Mouse (Mus musculus): ENCODE results near the gene A130010J15Rik. TPM values are rescaled to one million over a fixed set of nuclear protein-coding genes. Genes with fewer than 3 reads are reported as not detected.

The A130010J15Rik gene
- polyA plus RNA-seq, 1 experiment from 2014 or later: 16.2 TPM

- WGBS: 68% methylated on average over 1 of the region's 1 CpGs
- H3K27me3 ChIP-seq (ENCODE audit: control insufficient read depth, insufficient read depth, low read length): peaks cover 3% of the 10 kb centered on the region; the same call in 1 of the 2 replicates
- DNase-seq (ENCODE audit: low spot score): no peak
- H3K9me3 ChIP-seq (ENCODE audit: control insufficient read depth, low read length): no peaks in the 10 kb centered on the region
- ATAC-seq (ENCODE audit: low FRiP score): no peak
- H3K4me2 ChIP-seq (replicated peaks; ENCODE audit: low read depth, low read length): no peak overlapping the region
- no peak overlapping the region for H3K9ac ChIP-seq (ENCODE audit: low read depth, low read length)
- no peaks in the 10 kb centered on the region for H3K36me3 ChIP-seq (ENCODE audit: control insufficient read depth, insufficient read depth, low read length)
- H3K4me1 ChIP-seq (replicated peaks; ENCODE audit: control insufficient read depth, insufficient read depth, low read length): no peaks in the 10 kb centered on the region
- H3K27ac ChIP-seq (ENCODE audit: low read depth, low read length): no peak overlapping the region
- H3K4me3 ChIP-seq (ENCODE audit: low read depth, low read length): no peak overlapping the region
Observed at GRCm38 (mm10) chr1:193159613-193160012, 8.2 kb upstream of the A130010J15Rik start.

DNA sequence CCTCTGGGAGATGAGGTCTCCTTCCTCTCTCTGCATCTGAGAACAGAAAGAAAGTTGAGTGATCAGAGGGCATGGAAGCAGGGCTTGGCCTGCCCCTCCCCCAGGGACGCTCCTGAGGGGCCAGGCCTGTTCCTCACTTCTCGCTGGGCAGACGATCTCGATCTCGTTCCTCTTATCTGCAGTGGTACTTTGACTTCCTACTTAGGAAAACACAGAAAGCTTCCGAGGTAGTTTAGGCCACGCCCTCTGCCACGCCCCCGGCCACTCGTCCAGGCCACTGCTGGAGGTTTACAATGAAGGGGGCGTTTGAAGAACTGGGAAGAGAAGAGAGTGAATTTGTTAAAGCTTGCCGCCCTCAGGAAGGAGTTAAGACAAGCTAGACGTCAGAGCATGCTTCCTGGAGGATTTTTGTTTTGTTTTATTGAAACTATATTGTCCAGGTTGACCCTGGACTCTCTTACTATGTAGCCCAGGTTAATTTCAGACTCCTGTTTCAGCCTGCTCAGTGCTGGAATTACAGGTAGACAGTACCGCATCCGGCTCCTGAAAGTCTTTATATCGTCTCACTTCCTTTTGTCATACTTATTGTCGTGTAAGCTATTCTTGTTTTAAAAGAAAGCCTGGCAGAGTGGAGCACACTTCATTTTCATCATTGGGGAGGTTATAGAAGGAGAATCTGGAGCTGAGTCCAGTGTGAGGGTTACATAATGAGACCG, 7.4 kb upstream of the A130010J15Rik start:
- Histone ChIP-seq H3K9me3 (ENCODE audit: control insufficient read depth, low read length) (no peaks in the 10 kb centered on the region), H3K4me3 (ENCODE audit: low read depth, low read length) (no peak overlapping the region; the same call in 1 of the 2 replicates), H3K9ac (ENCODE audit: low read depth, low read length) (no peak overlapping the region), H3K27ac (ENCODE audit: low read depth, low read length) (no peak overlapping the region), H3K4me2 (replicated peaks; ENCODE audit: low read depth, low read length) (peak overlapping the region; percentile 25; the same call in 1 of the 2 replicates), H3K4me1 (replicated peaks; ENCODE audit: control insufficient read depth, insufficient read depth, low read length) (no peaks in the 10 kb centered on the region), H3K27me3 (ENCODE audit: control insufficient read depth, insufficient read depth, low read length) (no peaks in the 10 kb centered on the region), H3K36me3 (ENCODE audit: control insufficient read depth, insufficient read depth, low read length) (no peaks in the 10 kb centered on the region)
- ATAC-seq (ENCODE audit: low FRiP score) (no peak), DNase-seq (ENCODE audit: low spot score) (peak; percentile 71)
- 16% methylated on average over 18 of the region's 18 CpGs for WGBS

DNA sequence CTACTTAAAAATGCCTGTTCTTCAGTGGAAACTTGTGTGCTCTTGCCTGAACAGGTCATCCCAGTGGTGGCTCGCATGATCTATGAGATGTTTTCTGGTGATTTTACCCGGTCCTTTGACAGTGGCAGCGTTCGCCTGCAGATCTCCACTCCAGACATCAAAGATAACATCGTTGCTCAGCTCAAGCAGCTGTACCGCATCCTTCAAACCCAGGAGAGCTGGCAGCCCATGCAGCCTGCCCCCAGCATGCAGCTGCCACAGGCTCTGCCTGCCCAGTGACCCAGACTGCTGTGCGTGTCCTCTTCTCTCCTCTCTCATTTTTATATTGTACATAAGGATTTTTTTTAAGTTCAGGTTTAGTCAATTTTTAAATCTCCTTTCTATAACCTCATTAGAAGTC, 1.4 kb downstream of the A130010J15Rik start:
- Histone ChIP-seq H3K4me3 (ENCODE audit: low read depth, low read length) (no peak overlapping the region), H3K36me3 (ENCODE audit: control insufficient read depth, insufficient read depth, low read length) (no peaks in the 10 kb centered on the region), H3K27ac (ENCODE audit: low read depth, low read length) (no peak overlapping the region), H3K9ac (ENCODE audit: low read depth, low read length) (no peak overlapping the region), H3K9me3 (ENCODE audit: control insufficient read depth, low read length) (no peaks in the 10 kb centered on the region), H3K4me1 (replicated peaks; ENCODE audit: control insufficient read depth, insufficient read depth, low read length) (0 out of 2 replicates have a peak, but pooled peaks cover 2% of the 10 kb centered on the region), H3K4me2 (replicated peaks; ENCODE audit: low read depth, low read length) (no peak overlapping the region), H3K27me3 (ENCODE audit: control insufficient read depth, insufficient read depth, low read length) (no peaks in the 10 kb centered on the region)
- ATAC-seq (ENCODE audit: low FRiP score) (no peak), DNase-seq (ENCODE audit: low spot score) (no peak)
- 91% methylated on average over 7 of the region's 7 CpGs for WGBS

- no peak for DNase-seq (ENCODE audit: low spot score)
- 0 out of 2 replicates have a peak, but pooled peaks cover 2% of the 10 kb centered on the region for H3K4me1 ChIP-seq (replicated peaks; ENCODE audit: control insufficient read depth, insufficient read depth, low read length)
- H3K36me3 ChIP-seq (ENCODE audit: control insufficient read depth, insufficient read depth, low read length): no peaks in the 10 kb centered on the region
- H3K4me3 ChIP-seq (ENCODE audit: low read depth, low read length): no peak overlapping the region
- 90% methylated on average over 2 of the region's 2 CpGs for WGBS
- H3K27ac ChIP-seq (ENCODE audit: low read depth, low read length): no peak overlapping the region
- H3K9me3 ChIP-seq (ENCODE audit: control insufficient read depth, low read length): no peaks in the 10 kb centered on the region
- no peaks in the 10 kb centered on the region for H3K27me3 ChIP-seq (ENCODE audit: control insufficient read depth, insufficient read depth, low read length)
- no peak overlapping the region for H3K4me2 ChIP-seq (replicated peaks; ENCODE audit: low read depth, low read length)
- H3K9ac ChIP-seq (ENCODE audit: low read depth, low read length): no peak overlapping the region
- no peak for ATAC-seq (ENCODE audit: low FRiP score)
Observed at GRCm38 (mm10) chr1:193169856-193170255, 2.0 kb downstream of the A130010J15Rik start.

DNA sequence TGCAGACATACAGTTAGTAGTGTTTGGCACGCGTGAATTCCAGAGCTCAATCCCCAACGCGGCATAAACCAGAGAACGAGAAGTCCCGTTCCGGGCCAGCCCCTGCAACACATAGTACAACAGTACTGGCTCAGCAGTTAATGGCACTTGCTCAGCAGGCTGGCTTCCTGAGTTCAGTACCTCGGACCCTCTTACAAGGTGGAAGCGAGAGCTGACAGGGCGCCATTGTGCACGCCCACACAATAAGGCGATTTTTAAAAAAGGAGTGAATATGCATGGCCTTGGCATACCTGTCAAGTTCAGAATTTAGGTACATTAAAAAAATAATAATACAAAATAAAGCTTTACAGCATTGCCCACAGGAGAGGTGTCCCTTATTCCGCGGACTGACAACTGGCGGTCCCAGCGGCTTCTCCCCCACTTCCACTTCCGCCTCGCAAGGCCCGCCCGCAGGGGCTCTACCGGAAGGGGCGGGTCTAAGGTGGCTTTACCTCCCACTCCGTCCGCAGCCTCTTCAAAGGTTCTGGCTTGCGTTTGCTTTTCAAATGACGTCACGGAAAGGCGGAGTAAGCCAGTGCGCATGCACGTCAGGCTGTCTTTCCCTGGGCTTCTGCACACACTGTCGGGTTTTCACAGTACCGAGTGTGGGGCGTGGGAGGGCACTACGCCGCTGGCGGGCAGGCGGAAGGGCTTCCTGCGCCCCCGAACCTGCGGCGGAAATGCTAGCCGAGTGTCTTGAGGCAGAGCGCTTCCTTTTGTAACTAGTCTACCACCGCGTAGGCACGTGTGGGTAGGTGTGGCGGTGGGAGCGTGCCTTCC, 5.4 kb downstream of the A130010J15Rik start:
- H3K4me2 ChIP-seq (replicated peaks; ENCODE audit: low read depth, low read length): peak overlapping the region; percentile 75
- H3K9me3 ChIP-seq (ENCODE audit: control insufficient read depth, low read length): no peaks in the 10 kb centered on the region
- 0 out of 2 replicates have a peak overlapping the region, but pooled peaks have one; percentile 17 for H3K27ac ChIP-seq (ENCODE audit: low read depth, low read length)
- WGBS: 1% methylated on average over 48 of the region's 48 CpGs
- 0 out of 2 replicates have a peak, but pooled peaks cover 2% of the 10 kb centered on the region for H3K4me1 ChIP-seq (replicated peaks; ENCODE audit: control insufficient read depth, insufficient read depth, low read length)
- ATAC-seq (ENCODE audit: low FRiP score): peak; percentile 99
- peak overlapping the region; percentile 77 for H3K9ac ChIP-seq (ENCODE audit: low read depth, low read length)
- peak; percentile 99 for DNase-seq (ENCODE audit: low spot score)
- H3K36me3 ChIP-seq (ENCODE audit: control insufficient read depth, insufficient read depth, low read length): no peaks in the 10 kb centered on the region
- H3K4me3 ChIP-seq (ENCODE audit: low read depth, low read length): peak overlapping the region; percentile 66
- H3K27me3 ChIP-seq (ENCODE audit: control insufficient read depth, insufficient read depth, low read length): no peaks in the 10 kb centered on the region

- DNase-seq (ENCODE audit: low spot score) (no peak), ATAC-seq (ENCODE audit: low FRiP score) (no peak; the same call in 1 of the 2 replicates)
- WGBS: 26% methylated on average over 9 of the region's 9 CpGs
- Histone ChIP-seq H3K27me3 (ENCODE audit: control insufficient read depth, insufficient read depth, low read length) (no peaks in the 10 kb centered on the region), H3K9ac (ENCODE audit: low read depth, low read length) (peak overlapping the region; percentile 77), H3K27ac (ENCODE audit: low read depth, low read length) (0 out of 2 replicates have a peak overlapping the region, but pooled peaks have one; percentile 17), H3K4me3 (ENCODE audit: low read depth, low read length) (peak overlapping the region; percentile 66), H3K4me1 (replicated peaks; ENCODE audit: control insufficient read depth, insufficient read depth, low read length) (0 out of 2 replicates have a peak, but pooled peaks cover 2% of the 10 kb centered on the region), H3K4me2 (replicated peaks; ENCODE audit: low read depth, low read length) (peak overlapping the region; percentile 75), H3K9me3 (ENCODE audit: control insufficient read depth, low read length) (no peaks in the 10 kb centered on the region), H3K36me3 (ENCODE audit: control insufficient read depth, insufficient read depth, low read length) (no peaks in the 10 kb centered on the region)
Observed at GRCm38 (mm10) chr1:193173810-193174129, 5.9 kb downstream of the A130010J15Rik start.

DNA sequence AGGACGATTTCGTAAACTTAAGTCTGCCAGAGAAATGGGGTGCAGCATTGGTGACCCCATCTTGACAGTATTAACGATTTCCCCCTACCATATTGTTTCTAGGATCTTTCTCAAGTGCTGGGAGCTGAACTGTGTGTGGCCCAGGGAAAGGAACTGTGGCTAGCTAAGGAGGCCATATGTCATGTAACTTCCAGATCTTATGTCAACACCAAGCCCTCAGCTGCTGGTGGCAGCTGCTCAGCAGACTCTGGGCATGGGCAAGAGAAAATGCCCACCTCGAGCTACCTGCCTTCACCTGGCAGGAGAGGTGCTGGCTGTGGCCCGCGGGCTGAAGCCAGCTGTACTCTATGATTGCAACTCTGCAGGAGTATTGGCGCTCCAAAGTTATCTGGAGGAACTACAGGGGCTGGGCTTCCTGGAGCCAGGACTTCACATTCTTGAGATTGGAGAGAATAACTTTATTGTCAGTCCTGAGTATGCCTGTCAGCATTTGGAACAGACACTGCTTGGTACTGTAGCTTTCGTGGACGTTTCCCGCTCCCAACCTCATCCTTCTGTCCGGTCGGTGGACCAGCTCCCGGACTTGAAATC, 6.4 kb downstream of the A130010J15Rik start:
- no peaks in the 10 kb centered on the region for H3K36me3 ChIP-seq (ENCODE audit: control insufficient read depth, insufficient read depth, low read length)
- H3K4me3 ChIP-seq (ENCODE audit: low read depth, low read length): peak overlapping the region; percentile 66
- H3K9ac ChIP-seq (ENCODE audit: low read depth, low read length): no peak overlapping the region; the same call in 1 of the 2 replicates
- DNase-seq (ENCODE audit: low spot score) (no peak), ATAC-seq (ENCODE audit: low FRiP score) (no peak)
- WGBS: 90% methylated on average over 13 of the region's 13 CpGs
- peak overlapping the region; percentile 75 for H3K4me2 ChIP-seq (replicated peaks; ENCODE audit: low read depth, low read length)
- 0 out of 2 replicates have a peak, but pooled peaks cover 2% of the 10 kb centered on the region for H3K4me1 ChIP-seq (replicated peaks; ENCODE audit: control insufficient read depth, insufficient read depth, low read length)
- H3K9me3 ChIP-seq (ENCODE audit: control insufficient read depth, low read length): no peaks in the 10 kb centered on the region
- H3K27ac ChIP-seq (ENCODE audit: low read depth, low read length): no peak overlapping the region
- no peaks in the 10 kb centered on the region for H3K27me3 ChIP-seq (ENCODE audit: control insufficient read depth, insufficient read depth, low read length)

GRCm38 (mm10) chr1:193181104-193181503, 13.3 kb downstream of the A130010J15Rik start:
- Histone ChIP-seq H3K4me3 (ENCODE audit: low read depth, low read length) (no peak overlapping the region), H3K27ac (ENCODE audit: low read depth, low read length) (no peak overlapping the region), H3K36me3 (ENCODE audit: control insufficient read depth, insufficient read depth, low read length) (no peaks in the 10 kb centered on the region), H3K4me1 (replicated peaks; ENCODE audit: control insufficient read depth, insufficient read depth, low read length) (no peaks in the 10 kb centered on the region), H3K9me3 (ENCODE audit: control insufficient read depth, low read length) (no peaks in the 10 kb centered on the region), H3K9ac (ENCODE audit: low read depth, low read length) (no peak overlapping the region), H3K4me2 (replicated peaks; ENCODE audit: low read depth, low read length) (no peak overlapping the region), H3K27me3 (ENCODE audit: control insufficient read depth, insufficient read depth, low read length) (no peaks in the 10 kb centered on the region)
- ATAC-seq (ENCODE audit: low FRiP score) (no peak), DNase-seq (ENCODE audit: low spot score) (no peak)
- WGBS: 88% methylated on average over 3 of the region's 3 CpGs

Measured in hindbrain, embryonic 11.5 days (tissue).